Mouse (Mus musculus) cortical plate, adult 2 months (tissue): ENCODE measurements around the gene Kcna2.

Experiments used
- CTCF ChIP-seq: fragments of 200-500 bp; IDR thresholded peaks from 2 replicates; pipeline ENCODE4 v1.5.1; 2011; ENCODE audit warnings: mild to moderate bottlenecking, control low read depth, low read length; ENCODE audit not compliant: insufficient read depth; ENCODE audit errors: extremely low read depth
- POLR2A ChIP-seq: fragments of 200-500 bp; IDR thresholded peaks from 2 replicates; pipeline ENCODE4 v1.6.1; 2011; ENCODE audit warnings: mild to moderate bottlenecking, low read length, control low read depth; ENCODE audit not compliant: insufficient read depth; ENCODE audit errors: extremely low read depth

GRCm38 (mm10) chr3:107065510-107066095 lies 35.3 kb upstream of the Kcna2 start:
- no peak for TF ChIP-seq POLR2A
- TF ChIP-seq CTCF: no peak
